Mouse (Mus musculus) c-Kit-negative CD71-positive TER-119-positive erythroid progenitor cells, embryonic 14.5 days (primary cell): ENCODE measurements around the gene Rph3al.

Experiments
- DNase-seq: peaks from one replicate; pipeline ENCODE4 v3.0.0-alpha.2; 2013; ENCODE audit warnings: low read depth, low spot score

The Rph3al gene

GRCm38 (mm10) chr11:75938379-75938906 lies at the start of gene Rph3al:
Rph3al (minus strand) TSS chr11:75938429.
- DNase-seq, result no peak

DNA sequence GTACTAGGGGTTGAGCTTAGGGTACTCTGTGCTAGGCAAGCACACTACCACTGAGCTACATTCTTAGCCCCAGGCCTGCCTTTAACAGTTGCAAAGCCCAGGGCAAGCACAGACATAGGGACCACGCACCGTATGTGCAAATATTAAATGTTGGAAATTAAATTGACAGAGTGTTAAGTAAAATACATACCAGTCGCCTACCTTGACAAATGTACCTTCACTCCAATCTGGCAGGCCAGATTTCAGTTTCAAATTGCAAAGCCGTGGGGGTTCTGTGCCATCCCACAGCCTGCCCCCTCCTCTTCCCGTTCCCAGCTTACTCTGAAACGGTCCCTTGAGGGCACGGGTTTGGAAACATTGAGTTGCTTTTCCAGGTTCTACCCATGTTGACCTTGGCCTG lies 47.7 kb upstream of the Rph3al start:
- no peak for DNase-seq

- DNase-seq, result no peak
Observed at GRCm38 (mm10) chr11:75984581-75984980, 46.4 kb upstream of the Rph3al start.

DNA sequence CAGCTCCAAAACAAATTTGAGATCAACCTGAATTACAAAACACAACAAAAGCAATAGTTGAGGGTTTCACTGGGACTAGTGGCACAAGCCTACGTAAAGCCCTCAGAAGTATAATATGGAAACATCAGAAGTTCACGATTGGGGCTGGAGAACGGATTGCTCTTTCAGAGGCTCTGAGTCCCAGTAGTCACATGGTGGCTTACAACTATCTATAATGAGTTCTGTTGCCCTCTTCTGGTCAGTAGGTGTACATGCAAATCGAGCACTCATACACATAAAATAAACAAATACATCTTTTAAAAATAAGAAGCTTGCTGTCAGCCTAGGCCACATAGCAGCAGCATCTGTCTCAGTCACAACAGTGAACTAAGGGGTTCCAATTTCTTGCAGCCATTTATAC lies 45.0 kb upstream of the Rph3al start:
- no peak for DNase-seq

DNA sequence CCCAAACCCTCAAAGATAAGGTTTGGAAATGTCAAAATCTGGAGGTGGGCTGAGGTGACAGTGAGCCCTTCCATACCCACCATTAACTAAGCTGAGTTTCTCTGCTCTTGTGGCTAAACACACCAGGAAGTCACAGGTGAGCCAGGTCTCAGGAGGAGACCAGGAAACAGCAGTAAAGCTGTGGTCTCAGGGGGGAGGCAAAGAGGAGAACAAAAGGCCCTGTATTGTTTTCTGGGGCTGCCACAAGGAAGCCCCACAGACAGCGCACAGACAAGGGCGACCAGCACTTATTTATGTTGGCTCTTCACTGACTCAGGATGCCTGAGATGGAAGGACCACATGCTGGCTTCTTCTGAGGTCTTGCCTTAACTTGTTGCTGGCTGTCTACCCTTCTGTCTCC lies 42.2 kb upstream of the Rph3al start:
- DNase-seq, result no peak

- no peak for DNase-seq
Observed at GRCm38 (mm10) chr11:75978051-75978450, 39.8 kb upstream of the Rph3al start.

GRCm38 (mm10) chr11:75976748-75977147 lies 38.5 kb upstream of the Rph3al start:
- no peak for DNase-seq

DNA sequence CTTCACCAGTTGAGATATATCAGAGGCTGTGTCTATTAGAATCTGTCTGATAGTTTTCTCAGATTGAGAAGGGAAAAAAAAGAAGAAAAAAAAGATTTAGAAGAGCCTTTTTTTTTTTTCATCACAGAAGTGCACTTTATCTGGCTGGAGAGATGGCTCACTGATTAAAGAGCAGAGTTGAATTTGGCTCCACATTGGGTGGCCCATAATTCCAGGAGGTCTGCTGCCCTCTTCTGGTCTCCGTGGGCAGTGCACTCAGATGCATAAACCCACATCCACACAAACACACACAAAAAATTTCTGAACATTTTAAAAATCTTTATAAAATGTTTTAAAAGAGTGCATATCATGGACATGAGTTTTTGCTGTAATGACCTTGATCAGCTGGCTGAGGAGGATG lies 35.8 kb upstream of the Rph3al start:
- DNase-seq, result no peak

DNA sequence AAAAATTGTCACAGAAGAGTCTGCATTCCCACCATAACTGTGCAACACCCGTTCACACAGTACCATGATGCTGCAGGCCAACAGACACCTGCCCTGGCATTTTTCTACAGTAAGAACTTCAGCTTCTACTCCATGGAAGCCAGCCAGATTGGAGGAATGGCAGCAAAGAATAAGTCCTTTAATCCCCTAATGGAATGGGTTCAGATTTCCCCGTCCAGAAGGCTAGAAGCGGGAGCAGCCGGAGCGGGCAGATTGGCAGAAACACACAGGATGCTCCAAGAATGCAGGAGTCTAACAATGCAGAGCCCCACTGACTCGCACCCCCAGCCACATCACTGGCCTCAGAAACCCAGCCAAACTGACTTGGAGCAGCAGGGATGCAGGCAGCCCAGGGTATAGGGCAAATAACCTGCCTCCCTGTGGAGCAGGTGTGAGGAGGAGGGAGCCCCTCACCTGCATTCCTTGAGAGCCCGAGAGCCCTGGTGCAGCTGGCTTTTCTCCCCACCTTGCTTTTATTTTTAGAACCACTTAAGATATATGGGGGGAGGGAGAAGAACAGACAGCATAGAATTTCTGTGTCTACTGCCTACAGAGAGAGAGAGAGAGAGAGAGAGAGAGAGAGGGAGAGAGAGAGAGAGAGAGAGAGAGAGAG lies 34.8 kb upstream of the Rph3al start:
- DNase-seq, result no peak

GRCm38 (mm10) chr11:75972188-75972587 lies 34.0 kb upstream of the Rph3al start:
- no peak for DNase-seq

DNA sequence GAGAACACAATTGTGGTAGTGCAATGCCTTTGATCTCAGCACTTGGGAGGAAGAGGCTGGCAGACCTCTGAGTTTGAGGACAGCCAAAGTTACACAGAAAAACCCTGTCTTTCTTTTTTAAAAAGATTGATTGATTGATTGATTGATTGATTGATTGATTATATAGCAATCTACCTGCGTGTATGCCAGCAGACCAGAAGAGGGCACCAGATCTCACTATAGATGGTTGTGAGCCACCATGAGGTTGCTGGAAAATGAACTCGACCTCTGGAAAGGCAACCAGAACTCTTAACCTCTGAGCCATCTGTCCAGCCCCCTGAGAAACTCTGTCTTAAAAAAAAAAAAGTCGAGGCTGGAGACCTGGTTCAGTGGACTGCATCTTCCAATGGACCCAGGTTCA lies 32.4 kb upstream of the Rph3al start:
- DNase-seq, result no peak

DNA sequence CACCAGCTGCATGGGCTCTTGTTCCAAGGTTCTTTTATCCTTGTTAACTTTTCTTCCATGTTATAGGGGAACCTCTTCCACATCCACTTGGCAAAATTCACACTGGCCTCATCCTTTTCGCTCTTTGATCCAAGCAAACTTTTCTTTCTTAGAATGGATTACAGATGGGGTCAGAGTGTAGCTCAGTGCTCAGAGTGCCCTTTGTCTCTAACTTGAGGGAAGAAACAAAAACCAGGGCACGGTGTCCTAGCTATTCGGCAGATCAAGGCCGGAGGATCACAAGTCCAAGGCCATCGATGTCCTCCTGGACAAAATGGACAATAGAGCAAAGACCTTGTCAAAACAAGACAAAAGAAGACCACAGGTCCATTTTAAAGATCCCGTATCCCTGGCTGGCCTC lies 30.5 kb upstream of the Rph3al start:
- no peak for DNase-seq

DNA sequence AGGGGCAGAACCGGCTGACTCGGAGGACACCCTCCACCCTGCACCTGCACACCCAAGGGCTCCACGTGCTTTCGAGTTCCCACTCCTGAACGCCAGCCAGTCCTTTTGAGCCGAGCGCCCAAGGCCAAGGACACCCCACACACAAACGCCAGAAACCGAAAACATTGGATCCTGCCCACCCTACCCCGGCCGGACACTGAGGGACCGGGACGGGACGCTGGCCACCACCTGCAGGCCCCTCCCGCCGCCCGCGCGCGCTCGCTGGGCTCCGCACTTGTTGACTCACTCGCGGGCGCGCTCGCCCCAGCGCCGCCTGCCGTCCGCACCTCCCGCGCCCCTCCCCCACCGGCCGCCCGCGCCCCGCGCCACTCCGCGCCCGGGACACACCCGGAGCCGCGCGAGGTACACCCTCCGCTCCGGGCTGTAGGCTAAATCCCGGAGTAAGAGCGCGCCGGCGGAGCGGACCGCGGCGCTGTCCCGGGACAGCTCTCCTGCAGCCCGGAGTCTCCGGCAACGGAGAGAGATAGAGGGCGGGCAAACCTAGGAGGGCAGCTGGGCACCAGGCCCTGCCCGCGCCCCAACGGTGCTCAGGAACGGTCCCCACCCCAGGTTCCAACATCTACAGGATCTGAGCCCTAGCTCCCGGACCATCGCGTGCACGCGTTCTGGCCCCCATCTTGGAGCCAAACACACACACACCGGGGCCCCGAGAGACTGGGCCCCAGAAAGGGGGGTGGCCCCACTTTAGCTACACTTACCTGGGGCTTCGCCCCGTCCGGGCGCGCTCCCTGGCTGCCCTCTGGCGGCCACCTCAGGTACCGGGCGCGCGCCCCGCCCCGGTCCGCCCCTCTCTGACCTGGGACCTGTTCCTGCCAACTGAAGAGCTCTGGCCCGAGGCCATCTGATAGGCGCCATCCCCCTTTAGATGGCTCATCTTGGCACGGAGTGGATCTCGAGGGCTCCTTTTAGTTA lies 28.5 kb upstream of the Rph3al start:
- DNase-seq, result no peak

DNA sequence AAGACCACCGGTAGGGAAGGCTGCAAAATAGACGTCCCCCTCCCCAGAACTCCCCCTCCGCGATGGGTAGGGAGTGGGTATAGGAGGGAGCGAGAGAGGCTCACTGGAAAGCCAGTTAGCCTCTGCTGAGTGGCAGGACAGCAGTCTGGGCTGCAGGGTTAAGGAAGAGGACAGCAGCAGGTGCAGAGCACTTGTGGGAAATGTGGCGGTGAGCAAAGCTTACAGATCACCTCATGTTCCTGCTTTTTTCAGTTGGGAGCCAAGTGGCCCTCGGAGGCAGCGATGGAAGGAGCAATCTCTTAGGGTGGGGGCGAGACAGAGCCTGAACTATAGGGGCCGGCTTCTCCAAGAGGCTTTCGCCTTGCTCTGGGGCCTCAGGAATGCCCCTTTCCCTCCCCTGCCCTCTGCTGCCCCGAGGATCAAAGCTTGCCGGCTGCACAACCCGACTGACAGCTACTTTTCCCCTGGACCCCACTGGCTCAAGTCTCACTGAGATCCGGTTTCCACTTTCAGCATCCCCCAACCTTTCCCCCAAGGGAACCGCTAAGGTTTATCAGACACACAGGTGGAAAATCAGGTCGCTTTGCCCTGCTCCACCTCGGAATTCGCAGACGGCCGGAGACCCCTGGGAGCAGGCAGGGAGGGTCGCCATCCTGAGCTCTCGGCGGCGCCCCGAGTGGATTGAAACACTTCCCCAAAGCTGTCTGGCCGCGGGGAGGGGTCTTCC lies 27.6 kb upstream of the Rph3al start:
- no peak for DNase-seq

GRCm38 (mm10) chr11:75964476-75964730 lies 26.2 kb upstream of the Rph3al start:
- no peak for DNase-seq

DNA sequence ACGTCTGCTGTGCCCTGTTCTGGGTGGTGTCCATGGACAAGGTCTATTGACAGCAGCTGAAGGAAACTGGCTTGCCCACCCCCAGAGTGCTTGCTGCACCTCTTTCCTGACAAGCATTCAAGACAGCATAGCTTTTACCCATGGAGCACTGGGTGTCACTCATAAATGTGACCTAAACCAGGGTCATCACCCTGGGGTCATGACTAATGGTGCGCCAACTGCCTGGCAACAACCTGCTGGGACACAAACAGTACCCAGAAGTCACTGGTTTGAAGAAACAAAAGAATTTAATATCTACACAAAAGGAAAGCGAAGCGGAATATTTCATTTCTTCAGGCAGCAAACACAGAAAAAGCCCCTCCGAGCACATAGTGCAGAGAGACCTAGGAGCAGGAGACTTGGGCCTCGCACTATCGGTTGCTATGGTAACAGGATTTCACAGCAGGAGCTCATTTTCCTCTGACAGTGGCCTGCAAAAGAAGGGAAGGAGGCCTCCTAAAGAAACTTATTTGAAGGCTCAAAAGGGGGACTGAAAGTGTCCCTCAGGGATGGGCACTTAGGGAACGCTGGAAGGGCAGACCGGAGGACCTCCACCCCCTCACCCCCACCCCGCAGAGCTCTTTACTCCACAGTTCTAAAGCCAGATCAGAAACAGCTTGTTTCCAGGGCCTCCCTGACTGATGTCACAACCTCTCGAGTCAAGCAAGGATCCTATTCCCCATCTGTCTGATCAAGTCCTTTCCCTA lies 25.7 kb upstream of the Rph3al start:
- DNase-seq, result no peak

DNA sequence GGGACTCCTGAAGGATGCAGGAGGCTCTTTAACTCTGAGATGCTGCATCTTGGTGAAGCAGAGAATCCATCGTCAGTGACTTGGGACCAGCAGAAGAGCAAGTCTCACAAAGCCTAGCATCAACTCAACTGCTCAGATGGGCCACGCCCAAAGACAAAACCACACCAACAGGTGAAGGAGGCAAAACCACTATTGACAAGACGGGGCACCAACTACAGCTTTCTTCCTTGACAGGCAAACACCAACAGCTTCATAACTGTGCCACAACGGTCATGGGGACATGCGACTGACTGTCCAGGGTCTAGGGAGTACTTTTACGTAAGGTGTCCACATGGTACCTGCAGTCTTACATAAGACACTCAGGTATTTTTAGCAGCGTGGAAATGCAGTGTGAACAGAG lies 23.6 kb upstream of the Rph3al start:
- no peak for DNase-seq

- no peak for DNase-seq
Observed at GRCm38 (mm10) chr11:75957124-75957832, 19.0 kb upstream of the Rph3al start.

DNA sequence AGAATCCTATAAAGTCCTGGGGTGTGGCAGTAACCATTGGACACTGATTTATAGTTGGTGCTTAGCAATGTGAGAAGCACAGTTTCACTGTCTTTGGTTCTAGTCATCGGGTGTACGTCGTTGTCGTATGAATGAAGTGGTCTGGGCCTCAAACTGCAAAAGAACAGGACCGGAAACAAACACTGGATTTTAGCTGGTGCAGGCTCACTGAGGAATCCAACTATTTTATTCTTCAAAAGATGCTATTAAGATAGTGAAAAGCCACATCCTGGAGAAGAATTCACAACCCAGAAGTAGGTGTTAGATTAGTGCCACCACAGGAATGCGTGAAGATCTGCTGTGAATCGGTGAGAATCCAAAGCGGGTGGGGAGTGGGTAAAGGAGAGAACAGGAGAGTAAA lies 18.4 kb upstream of the Rph3al start:
- DNase-seq, result no peak

DNA sequence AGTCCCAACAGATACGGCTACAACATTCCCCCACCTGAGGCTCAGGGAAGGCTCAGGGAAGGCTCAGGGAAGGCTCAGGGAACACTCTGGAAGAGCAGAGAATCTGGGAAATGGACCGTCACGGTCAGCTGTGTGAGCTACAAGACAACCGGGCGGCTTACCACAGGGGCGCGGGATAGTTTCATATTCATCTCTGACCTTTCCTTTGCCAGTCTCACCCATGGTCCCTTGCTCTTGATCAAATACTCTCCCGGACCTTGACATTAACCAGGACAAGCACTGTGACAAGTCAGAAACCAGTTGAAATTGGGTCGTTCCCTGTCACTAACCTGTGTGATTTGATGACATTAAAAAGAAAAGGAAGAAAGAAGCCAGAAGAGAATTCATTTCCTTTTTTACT lies 16.7 kb upstream of the Rph3al start:
- no peak for DNase-seq

DNA sequence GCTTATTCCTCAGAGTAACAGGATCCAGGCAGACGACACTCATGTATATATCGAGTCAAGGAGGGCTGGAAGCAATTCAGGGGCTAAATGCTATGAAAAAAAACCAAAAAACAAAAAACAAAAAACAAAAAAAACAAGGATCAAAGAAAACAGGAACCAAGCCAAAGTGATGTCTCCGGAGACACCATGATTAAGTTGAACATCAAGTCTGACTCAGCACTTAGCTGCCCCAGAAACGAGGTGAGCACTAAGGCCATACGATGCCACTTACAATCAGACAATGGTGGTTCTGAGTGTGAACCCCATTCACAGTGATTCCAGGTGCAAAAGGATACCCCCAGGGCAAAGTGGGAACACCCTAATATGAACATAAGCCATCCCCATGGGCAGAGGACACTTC lies 13.7 kb upstream of the Rph3al start:
- DNase-seq, result no peak
